Mouse (Mus musculus) layer of hippocampus, adult 8-10 months (tissue): Measurements from ENCODE around the gene Prdm16. TPM values are rescaled to one million over a fixed set of nuclear protein-coding genes. Genes with fewer than 3 reads are reported as not detected.

ENCODE experiments used
- DNase-seq, 2 experiments: peaks; one replicate each; pipeline ENCODE4 v3.0.0; 2022; ENCODE audit warnings: low spot score in 2 of 2
- total RNA-seq, 4 experiments: library from RNA; stranded (reverse); gene quantifications; 2 replicates each; pipeline ENCODE4 v1.2.4; 2022

Gene Prdm16
- 10 to 100 TPM in 3 of 4 experiments, 1 to 10 TPM in 1; 9.3 to 15.5 (median 13.9) TPM for total RNA-seq

- peak in 1 of 2 experiments; percentile 16 for DNase-seq
Measured at GRCm38 (mm10) chr4:154636721-154637311, at the start of gene Prdm16. TSS of gene Prdm16 (minus strand) at chr4:154636873.

DNA sequence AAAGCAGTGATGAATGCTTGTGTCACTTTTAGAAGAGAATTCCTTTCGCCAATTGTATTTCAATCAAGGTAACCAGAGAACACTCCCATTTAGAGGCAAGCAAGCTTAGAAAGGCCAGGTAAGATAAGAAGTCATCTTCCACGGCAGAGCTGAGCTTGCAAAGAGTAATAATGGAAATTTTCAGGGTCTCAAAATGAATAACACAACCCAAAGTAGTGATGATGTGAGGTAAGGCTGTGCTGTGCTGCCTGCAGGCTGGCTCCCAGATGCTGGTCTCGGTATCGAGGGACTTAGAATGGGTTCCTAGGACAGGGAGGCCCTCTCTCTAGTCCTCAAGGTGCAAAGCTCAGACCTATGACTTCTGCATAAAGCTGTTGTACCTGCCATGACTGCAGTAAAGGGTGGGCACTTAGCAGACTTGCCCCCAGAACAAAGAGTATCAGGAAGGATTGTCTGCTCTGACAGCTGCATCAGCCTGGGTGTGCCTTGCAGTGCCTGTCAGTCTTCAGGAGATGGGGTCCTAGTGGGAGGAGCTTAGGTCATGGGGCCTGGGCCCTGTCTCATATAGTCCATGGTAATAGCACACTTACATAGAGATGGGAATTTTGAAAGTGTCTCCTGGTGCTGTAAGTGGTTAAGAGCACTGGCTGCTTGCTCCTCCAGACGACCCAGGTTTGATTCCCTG is 46.5 kb upstream of the Prdm16 start:
- DNase-seq: no peak

DNA sequence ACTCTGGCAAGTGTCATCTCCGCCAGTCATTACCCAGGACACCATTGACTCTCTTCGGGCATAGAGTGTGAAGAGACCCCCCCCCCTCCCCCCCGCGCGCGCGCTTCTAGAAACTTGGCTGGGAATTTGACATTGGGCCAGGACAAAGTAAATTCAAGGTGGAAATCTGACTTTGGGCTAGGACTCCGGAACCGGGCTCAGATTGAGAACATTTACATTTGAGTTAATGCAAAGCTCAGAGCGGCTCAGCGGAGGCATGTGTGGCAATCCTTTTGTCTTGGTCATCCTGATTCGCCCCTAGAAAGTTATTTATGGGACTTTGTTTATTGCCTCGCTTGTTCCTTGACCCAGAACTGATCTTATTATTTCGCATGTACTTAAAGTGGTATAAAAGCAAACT is 45.6 kb upstream of the Prdm16 start:
- DNase-seq: no peak

GRCm38 (mm10) chr4:154675441-154676000 is 38.8 kb upstream of the Prdm16 start:
- DNase-seq: no peak

GRCm38 (mm10) chr4:154674966-154675365 is 38.3 kb upstream of the Prdm16 start:
- DNase-seq: no peak

DNA sequence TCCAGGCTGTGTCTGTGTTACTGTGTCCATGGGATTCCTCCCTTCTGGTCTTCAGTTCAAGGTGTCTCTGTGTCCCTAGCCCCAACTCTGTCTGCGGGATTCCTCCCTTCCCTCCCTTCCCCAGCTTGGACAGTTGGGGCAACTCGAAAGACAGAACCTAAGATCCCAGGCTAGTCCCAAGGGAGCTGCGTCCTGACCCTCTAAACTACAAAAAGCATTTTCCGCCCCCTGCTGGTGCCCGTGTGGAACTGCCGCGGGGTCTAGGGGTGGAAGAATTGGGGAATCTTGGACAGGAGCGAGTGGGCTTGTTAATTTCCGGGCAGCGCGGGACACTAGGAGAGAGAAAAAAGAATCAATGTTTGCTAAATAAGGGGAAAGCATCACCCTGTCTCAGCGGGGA is 37.9 kb upstream of the Prdm16 start:
- DNase-seq: peak; percentile 9 to 48

- no peak for DNase-seq
Measured at GRCm38 (mm10) chr4:154673986-154674385, 37.3 kb upstream of the Prdm16 start.

GRCm38 (mm10) chr4:154672027-154672426 is 35.4 kb upstream of the Prdm16 start:
- no peak for DNase-seq

GRCm38 (mm10) chr4:154671232-154671912 is 34.7 kb upstream of the Prdm16 start:
- no peak for DNase-seq

DNA sequence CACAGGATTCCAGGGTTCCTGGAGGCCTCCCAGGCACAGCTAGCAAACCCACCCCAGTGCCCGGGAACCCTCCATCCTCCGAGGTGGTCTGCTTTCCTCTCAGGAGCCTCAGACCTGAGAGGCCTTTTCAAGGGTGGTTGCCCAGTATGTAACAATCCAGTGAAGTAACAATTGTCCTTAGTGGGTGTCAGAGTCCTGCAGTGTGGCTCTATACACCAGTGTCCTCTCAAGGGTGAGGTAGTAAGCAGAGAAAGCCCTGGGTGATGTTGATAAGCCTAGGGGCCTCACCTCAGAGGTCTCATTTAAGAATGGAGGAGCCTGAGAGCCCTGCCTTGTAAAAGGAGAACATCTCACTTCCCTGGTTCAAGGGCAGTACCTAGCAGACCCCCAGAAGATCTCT is 31.1 kb upstream of the Prdm16 start, which contains the start of gene Actrt2:
Gene Actrt2, minus strand, starts transcription at position 101 of the 400 bp plus-strand sequence.
- no peak for DNase-seq

GRCm38 (mm10) chr4:154662681-154663215 is 26.1 kb upstream of the Prdm16 start:
- DNase-seq: no peak

DNA sequence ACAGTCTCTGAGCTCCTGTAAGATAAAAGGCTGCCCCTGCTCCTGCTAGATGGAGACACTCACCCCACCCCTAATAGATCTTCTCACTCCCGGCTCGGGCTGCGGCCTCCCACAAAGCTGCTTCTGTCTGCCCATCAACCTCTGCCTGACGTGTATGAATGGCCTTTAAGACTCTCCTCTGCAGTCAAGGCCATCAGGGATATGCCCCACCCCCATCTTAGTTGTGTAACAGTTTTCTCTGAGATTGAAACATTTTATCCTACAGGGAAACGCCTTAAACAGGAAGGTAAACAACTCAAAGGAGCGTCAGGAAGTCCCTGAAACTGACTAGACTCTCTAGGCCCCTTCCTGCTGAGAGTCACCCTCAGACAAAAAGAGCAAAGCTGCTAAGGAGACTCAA is 24.6 kb upstream of the Prdm16 start:
- DNase-seq: no peak

- no peak for DNase-seq
Measured at GRCm38 (mm10) chr4:154660025-154660424, 23.4 kb upstream of the Prdm16 start.

- peak; percentile 64 to 76 for DNase-seq
Measured at GRCm38 (mm10) chr4:154655134-154655910, 18.6 kb upstream of the Prdm16 start.

DNA sequence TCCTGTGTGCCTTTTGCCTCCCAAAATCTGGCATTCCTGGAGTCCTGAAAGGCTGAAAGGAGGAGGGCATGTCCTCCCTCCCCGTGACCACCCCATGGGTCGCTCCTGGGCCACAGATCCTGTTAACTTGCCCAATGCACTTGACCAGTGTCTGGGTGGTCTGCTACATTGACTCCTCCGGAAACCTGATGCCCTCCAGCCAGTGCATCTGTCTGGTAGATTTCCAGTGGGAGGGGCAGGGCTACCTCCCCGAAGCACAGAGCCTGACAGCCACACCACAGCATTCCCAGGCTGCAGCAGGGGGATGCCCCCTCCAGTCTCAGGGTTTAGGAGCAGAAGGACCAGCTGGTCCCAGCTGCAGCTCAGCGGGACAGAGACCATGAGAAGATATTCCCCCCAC is 15.8 kb upstream of the Prdm16 start:
- DNase-seq: no peak

DNA sequence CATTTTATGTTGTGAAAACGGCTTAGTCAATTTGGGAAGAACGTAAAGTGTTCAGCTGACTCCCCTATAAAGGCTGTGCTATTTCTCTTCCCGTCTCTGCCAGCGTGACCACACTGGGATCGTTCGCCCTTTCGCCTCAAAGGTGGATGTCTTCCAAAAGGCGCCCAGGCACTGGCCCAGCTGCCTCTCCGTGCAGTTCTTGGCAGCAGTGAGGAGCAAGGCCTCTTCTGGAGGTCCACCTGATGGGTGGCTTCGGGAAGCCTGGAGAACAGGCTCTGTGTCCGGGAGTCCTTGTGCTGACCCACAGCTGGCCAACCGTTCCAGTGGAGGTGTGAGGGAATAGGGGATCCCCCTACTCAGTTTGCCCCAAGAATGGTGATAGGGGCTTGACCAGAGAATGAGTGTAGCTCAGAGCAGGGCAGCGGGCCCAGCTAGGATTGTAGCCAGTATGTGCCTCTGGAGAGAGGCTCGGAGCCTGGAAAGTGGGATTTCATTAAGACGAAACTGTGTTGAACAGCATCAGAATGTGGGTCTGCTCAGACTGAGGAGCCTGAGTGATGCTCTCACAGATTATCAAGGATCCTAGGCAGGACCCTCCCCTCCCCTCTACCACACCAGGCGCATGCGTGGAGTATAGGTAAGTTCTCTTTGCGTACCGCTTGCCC is 12.5 kb upstream of the Prdm16 start:
- peak; percentile 19 to 40 for DNase-seq

DNA sequence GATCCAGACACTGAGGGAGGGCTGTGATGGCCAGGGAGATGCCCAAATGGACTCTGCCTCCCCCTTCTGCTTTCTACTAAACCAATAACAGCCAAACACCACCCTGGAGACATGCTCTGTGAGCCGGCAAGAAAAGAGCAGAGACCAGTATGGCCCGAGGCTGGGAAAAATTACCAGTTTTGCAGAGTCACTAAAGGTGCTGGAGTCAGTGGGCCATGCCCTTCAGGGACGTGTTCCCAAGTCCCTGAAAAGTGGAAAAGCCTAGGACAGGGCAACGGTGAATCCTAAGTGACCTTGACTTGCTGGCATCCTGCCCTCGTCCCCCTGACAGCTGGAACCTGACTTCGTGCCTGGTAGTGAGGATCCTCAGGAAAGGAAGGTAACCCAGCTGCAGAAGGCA is 5.8 kb upstream of the Prdm16 start:
- no peak for DNase-seq

- no peak for DNase-seq
Measured at GRCm38 (mm10) chr4:154641296-154642110, 4.8 kb upstream of the Prdm16 start.

DNA sequence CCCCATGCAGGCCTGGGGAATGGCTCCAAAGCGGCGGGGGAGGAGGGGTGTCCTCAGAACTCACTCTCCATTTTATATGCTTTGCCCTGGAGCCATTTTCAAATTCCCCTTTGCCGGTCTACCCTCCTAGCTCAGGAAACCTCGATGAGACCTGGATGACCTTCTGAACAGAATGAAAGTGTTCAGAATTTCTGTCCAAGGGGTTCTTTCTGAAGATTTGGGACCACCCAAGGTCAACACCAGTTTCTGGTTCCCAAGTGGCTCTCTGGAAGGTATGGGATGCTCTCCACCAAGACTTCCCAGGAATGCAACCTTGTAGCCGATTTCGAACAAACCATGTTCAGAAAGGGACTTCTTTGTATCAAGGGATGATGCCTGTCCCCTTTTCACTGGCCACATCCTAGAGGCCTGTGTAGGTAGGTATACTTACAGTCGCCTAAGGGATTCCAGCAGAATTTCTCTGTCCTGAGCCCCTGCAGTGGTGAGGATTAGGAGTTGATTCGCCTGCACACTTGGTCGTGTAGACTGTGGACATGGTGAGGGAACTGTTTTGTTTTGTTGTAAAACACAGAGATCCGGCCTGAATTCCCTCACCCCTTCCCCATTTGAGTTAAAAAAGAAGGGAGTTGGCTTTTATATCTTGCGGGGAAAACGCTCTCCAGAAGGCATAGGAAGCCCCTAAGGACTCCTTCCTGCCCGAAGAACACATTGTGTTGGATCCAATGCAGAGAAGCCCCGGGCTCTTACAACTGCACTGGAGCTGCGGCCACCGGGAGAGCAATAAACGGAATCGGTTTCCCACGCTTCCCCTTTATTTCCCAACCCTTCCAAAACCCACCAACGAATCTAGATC is 4.0 kb upstream of the Prdm16 start:
- DNase-seq: no peak
